Mouse (Mus musculus) cerebellum, adult 2 months (tissue): ENCODE results near the gene Tnpo1.

ENCODE experiments used
- CTCF ChIP-seq: fragments of 200-500 bp; IDR thresholded peaks from 2 replicates; pipeline ENCODE4 v1.5.1; 2011; ENCODE audit warnings: low read depth, mild to moderate bottlenecking, control low read depth, low read length, moderate library complexity, borderline replicate concordance; ENCODE audit not compliant: insufficient read depth
- POLR2A ChIP-seq: fragments of 200-500 bp; IDR thresholded peaks from 2 replicates; pipeline ENCODE4 v1.6.1; 2011; ENCODE audit warnings: low read length, control low read depth, borderline replicate concordance; ENCODE audit not compliant: insufficient read depth

DNA sequence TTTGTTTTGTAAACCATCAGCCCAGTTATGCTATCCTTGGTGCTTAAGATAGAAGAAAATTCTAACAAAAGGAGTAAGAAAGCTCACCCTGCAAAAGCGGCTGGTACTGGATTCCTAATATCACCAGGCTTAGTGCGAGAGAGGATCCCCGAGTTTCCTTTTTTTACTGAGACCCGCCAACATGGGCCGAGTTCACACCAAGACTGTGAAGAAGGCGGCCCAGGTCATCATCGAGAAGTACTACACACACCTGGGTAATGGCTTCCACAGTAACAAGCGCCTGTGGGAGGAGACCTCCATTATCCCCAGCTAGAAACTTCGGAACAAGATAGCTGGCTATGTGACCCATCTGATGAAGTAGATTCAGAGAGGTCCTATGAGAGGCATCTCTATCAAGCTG is 109.6 kb downstream of the Tnpo1 start:
- TF ChIP-seq CTCF (no peak), POLR2A (no peak)
